In the genomic region with DNA sequence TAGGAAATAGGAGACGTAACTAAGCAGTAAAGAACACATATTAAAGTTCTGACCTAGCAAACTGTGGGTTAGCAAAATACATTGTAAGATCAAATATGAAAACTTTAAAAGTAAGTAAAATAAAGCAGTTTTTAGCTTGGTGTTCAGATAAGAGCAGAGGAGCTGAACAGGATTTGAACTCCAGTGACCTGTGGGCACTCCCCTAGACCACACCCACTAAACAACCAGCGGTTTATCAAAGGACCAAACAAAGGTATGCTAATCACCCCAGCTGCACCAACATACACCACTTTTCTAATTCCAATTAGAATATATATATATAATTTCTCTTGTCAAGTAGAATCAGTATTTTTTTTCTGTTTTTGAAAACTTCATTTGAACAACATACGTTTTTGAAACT, we compare ENCODE assay signal across 30 mouse cellular contexts. TPM values are rescaled to one million over a fixed set of nuclear protein-coding genes. Genes with fewer than 3 reads are reported as not detected.
DNase-seq lines count a peak whose midpoint lies in the region; ATAC-seq and TF ChIP-seq lines count a peak whose summit lies in the region.
"Had no signal": no experiment of that assay in that cellular context is flagged by ENCODE, and none has a peak within 500 bp of the region (broad histone marks: within the 10 kb centered on the region; RNA-seq: fewer than 3 reads in every experiment).

No protein-coding gene starts in this region.

- H3K4me2 ChIP-seq in liver, embryonic 14.5 days (ENCODE audit: low read depth) = no peak overlapping the region
- no peak overlapping the region for H3K4me2 ChIP-seq in liver, embryonic 12.5 days
- H3K4me2 ChIP-seq: forebrain, embryonic 13.5 days; heart, embryonic 12.5 days; heart, embryonic 15.5 days; hindbrain, embryonic 13.5 days had no signal

- ATAC-seq in liver, embryonic 14.5 days (ENCODE audit: insufficient read depth) = no peak
- ATAC-seq in liver, embryonic 12.5 days = no peak
- ATAC-seq in megakaryocyte-erythroid progenitor cell, adult 5-6 weeks (replicated peaks; ENCODE audit: low FRiP score, low TSS enrichment, poor library complexity, severe bottlenecking) = peak; percentile 57
- no peak for ATAC-seq in CD4-positive, CD25-positive, alpha-beta regulatory T cell, adult 4 months
- no peak for ATAC-seq in activated CD4-positive, CD25-positive, alpha-beta regulatory T cell, adult 4 months
- ATAC-seq: forebrain, embryonic 13.5 days; forebrain, embryonic 16.5 days; hindbrain, embryonic 16.5 days; Patski had no signal

- no peaks in the 10 kb centered on the region for H3K36me3 ChIP-seq in liver, embryonic 14.5 days (replicated peaks; ENCODE audit: control insufficient read depth, insufficient read depth, low read depth)
- H3K36me3 ChIP-seq in liver, embryonic 12.5 days = no peaks in the 10 kb centered on the region
- peaks cover 0 to 25% of the 10 kb centered on the region in 2 experiments; a peak in 2 of 4 replicates for H3K36me3 ChIP-seq in MEL (ENCODE audit: control insufficient read depth in 1 of 2, insufficient read depth in 2 of 2, low read length in 2 of 2)
- H3K36me3 ChIP-seq: forebrain, embryonic 10.5 days; heart, embryonic 12.5 days; heart, embryonic 15.5 days; hindbrain, embryonic 10.5 days; hindbrain, embryonic 13.5 days had no signal

- H3K4me3 ChIP-seq in liver, embryonic 14.5 days (ENCODE audit: insufficient read depth in 1 of 2, low read depth in 2 of 2, low read length in 2 of 2) = no peak overlapping the region
- H3K4me3 ChIP-seq in liver, embryonic 12.5 days = no peak overlapping the region
- no peak overlapping the region for H3K4me3 ChIP-seq in MEL (ENCODE audit: control insufficient read depth in 1 of 2, insufficient read depth in 1 of 2, low read depth in 2 of 2, low read length in 2 of 2)
- H3K4me3 ChIP-seq: forebrain, embryonic 10.5 days; forebrain, embryonic 13.5 days; gastrocnemius, adult 2 months; heart, embryonic 12.5 days; heart, embryonic 15.5 days; hindbrain, embryonic 10.5 days; hindbrain, embryonic 13.5 days had no signal

- H3K27ac ChIP-seq in liver, embryonic 14.5 days = no peak overlapping the region
- no peak overlapping the region for H3K27ac ChIP-seq in liver, embryonic 12.5 days
- H3K27ac ChIP-seq in MEL (ENCODE audit: control insufficient read depth, low read depth, low read length) = no peak overlapping the region
- H3K27ac ChIP-seq: forebrain, embryonic 10.5 days; forebrain, embryonic 13.5 days; gastrocnemius, adult 2 months; heart, embryonic 15.5 days; hindbrain, embryonic 10.5 days; hindbrain, embryonic 13.5 days had no signal

- TF ChIP-seq POLR2A in MEL (IDR thresholded peaks at IDR 0.05; ENCODE audit: control insufficient read depth in 1 of 2, insufficient read depth in 1 of 2, low read depth in 1 of 2, low read length in 2 of 2, poor library complexity in 1 of 2) = no peak

- no peak overlapping the region for H3K9ac ChIP-seq in liver, embryonic 14.5 days (replicated peaks)
- H3K9ac ChIP-seq in liver, embryonic 12.5 days = no peak overlapping the region
- H3K9ac ChIP-seq in MEL (ENCODE audit: control insufficient read depth, low read depth, low read length, poor library complexity, severe bottlenecking) = no peak overlapping the region
- H3K9ac ChIP-seq: forebrain, embryonic 13.5 days; heart, embryonic 12.5 days; heart, embryonic 15.5 days; hindbrain, embryonic 13.5 days had no signal

- TF ChIP-seq EP300 in liver, embryonic 14.5 days (IDR thresholded peaks at IDR 0.05; ENCODE audit: low read depth) = 0 out of 2 replicates have a peak, but pooled peaks have one; percentile 36
- peak in 1 of 2 experiments; percentile 65; a peak in 1 of 4 replicates for TF ChIP-seq EP300 in MEL (IDR thresholded peaks at IDR 0.05; ENCODE audit: low read depth in 1 of 2, low read length in 2 of 2)

- H3K27me3 ChIP-seq in liver, embryonic 14.5 days (ENCODE audit: control insufficient read depth, insufficient read depth, low read length) = no peaks in the 10 kb centered on the region
- no peaks in the 10 kb centered on the region for H3K27me3 ChIP-seq in liver, embryonic 12.5 days (replicated peaks)
- H3K27me3 ChIP-seq in MEL (ENCODE audit: control insufficient read depth in 1 of 2, insufficient read depth in 2 of 2, low read length in 2 of 2) = no peaks in the 10 kb centered on the region
- H3K27me3 ChIP-seq: forebrain, embryonic 13.5 days; heart, embryonic 12.5 days; heart, embryonic 15.5 days; hindbrain, embryonic 13.5 days; Patski had no signal

- H3K9me3 ChIP-seq in liver, embryonic 14.5 days (ENCODE audit: control insufficient read depth, low read length) = no peaks in the 10 kb centered on the region
- H3K9me3 ChIP-seq in liver, embryonic 12.5 days (replicated peaks) = no peaks in the 10 kb centered on the region
- no peaks in the 10 kb centered on the region for H3K9me3 ChIP-seq in MEL (replicated peaks; ENCODE audit: insufficient read depth, low read length)
- H3K9me3 ChIP-seq: forebrain, embryonic 10.5 days; forebrain, embryonic 13.5 days; heart, embryonic 12.5 days; heart, embryonic 15.5 days; hindbrain, embryonic 10.5 days; hindbrain, embryonic 13.5 days had no signal

- peaks cover 13% of the 10 kb centered on the region for H3K79me2 ChIP-seq in MEL (ENCODE audit: control insufficient read depth, insufficient read depth, low read length, poor library complexity)

- TF ChIP-seq RAD21 in MEL (IDR thresholded peaks at IDR 0.05; ENCODE audit: low read depth, low read length) = no peak

- no peak for TF ChIP-seq CTCF in liver, embryonic 14.5 days (IDR thresholded peaks at IDR 0.05; ENCODE audit: low read depth)
- no peak for TF ChIP-seq CTCF in MEL (IDR thresholded peaks at IDR 0.05 in 2 of 3, conservative IDR thresholded peaks at IDR 0.05 in 1 of 3; ENCODE audit: control insufficient read depth in 1 of 3, insufficient read depth in 1 of 3, low read depth in 2 of 3, low read length in 3 of 3, poor library complexity in 1 of 3, severe bottlenecking in 1 of 3)

- peaks cover 3 to 20% of the 10 kb centered on the region in 2 experiments for H3K4me1 ChIP-seq in liver, embryonic 14.5 days (replicated peaks; ENCODE audit: control insufficient read depth in 2 of 2, insufficient read depth in 2 of 2, low read length in 1 of 2)
- H3K4me1 ChIP-seq in liver, embryonic 12.5 days = peaks cover 63% of the 10 kb centered on the region
- peaks cover 19% of the 10 kb centered on the region in 2 experiments for H3K4me1 ChIP-seq in MEL (ENCODE audit: control insufficient read depth in 1 of 2, insufficient read depth in 2 of 2, low read length in 2 of 2)

- no peak for DNase-seq in liver, embryonic 14.5 days (ENCODE audit: low read depth in 3 of 3, low spot score in 3 of 3)
- peak; percentile 55 for DNase-seq in MEL (ENCODE audit: low read depth, low spot score)
- DNase-seq in right cerebral cortex, adult 2 months (ENCODE audit: low spot score in 2 of 2) = no peak
- DNase-seq: adrenal gland, adult 8-10 months; adrenal gland, postnatal 25 days; cerebellum, adult 18-20 months; cerebellum, adult 9-10 months; cerebellum, postnatal 14 days; gastrocnemius, adult 2 months; gastrocnemius, postnatal 14 days; heart, postnatal 10 days; heart, postnatal 36 days had no signal

- WGBS in liver, embryonic 14.5 days (ENCODE audit: insufficient replicate concordance) = 53% methylated on average over 3 of the region's 3 CpGs
- WGBS in liver, embryonic 12.5 days (ENCODE audit: insufficient replicate concordance) = 53% methylated on average over 3 of the region's 3 CpGs

TF ChIP-seq in MEL, 35 proteins besides CTCF, POLR2A, EP300 and RAD21:
- TF ChIP-seq CHD2 (IDR thresholded peaks at IDR 0.05; ENCODE audit: low read length) (no peak), RCOR1 (IDR thresholded peaks at IDR 0.05; ENCODE audit: low read depth, low read length) (peak; percentile 69; the same call in 1 of the 2 replicates), GATA1 (IDR thresholded peaks at IDR 0.05; ENCODE audit: low read depth, low read length) (peak; percentile 53), TBP (IDR thresholded peaks at IDR 0.05; ENCODE audit: low read depth, low read length) (no peak)

RNA-seq across cellular contexts. Expression of gene Ugcg, which starts 3.4 kb away (rescaled TPM):
- polyA plus RNA-seq in liver, embryonic 14.5 days (2012; rRNA removed) = 19.3 and 21.7 TPM in 2 replicates
- 7.5 and 9.9 TPM in 2 replicates for polyA plus RNA-seq in liver, embryonic 14.5 days (2014; fragmentation: Nextera tagmentation; extraction: Ambion mirVana)
- polyA plus RNA-seq in liver, embryonic 12.5 days (2016; fragmentation: Nextera tagmentation; extraction: Ambion mirVana) = 14.2 and 14.4 TPM in 2 replicates
- total RNA-seq in MEL (2012; rRNA removed) = 39.1 and 45.4 TPM in 2 replicates
- polyA plus RNA-seq in MEL (2012; ENCODE audit: insufficient read depth in 1 of 2, insufficient read length in 2 of 2, low read depth in 1 of 2, low replicate concordance in 2 of 2, missing spikeins in 1 of 2) = 10 to 100 TPM in 1 of 2 experiments, not detected in 1; 30.8 TPM
- total RNA-seq in megakaryocyte-erythroid progenitor cell, adult 5-6 weeks (2014; fragmentation: Nextera tagmentation) = 223 and 236 TPM in 2 replicates
- 225 and 282 TPM in 2 replicates for total RNA-seq in megakaryocyte-erythroid progenitor cell, adult 5-6 weeks (2017)
- polyA plus RNA-seq in CD4-positive, CD25-positive, alpha-beta regulatory T cell, adult 4 months (2017; shearing (Covaris generic)) = 10 to 100 TPM; 15.4 to 28.8 TPM
- polyA plus RNA-seq in activated CD4-positive, CD25-positive, alpha-beta regulatory T cell, adult 4 months (2017; shearing (Covaris generic)) = 10 to 100 TPM; 17.5 to 19.7 TPM

RNA-seq across cellular contexts. Expression of gene AI481877, which starts 46.9 kb away (rescaled TPM):
- not detected in 2 replicates for polyA plus RNA-seq in liver, embryonic 14.5 days (2012; rRNA removed)
- polyA plus RNA-seq in liver, embryonic 14.5 days (2014; fragmentation: Nextera tagmentation; extraction: Ambion mirVana) = not detected in 2 replicates
- not detected in 2 replicates for polyA plus RNA-seq in liver, embryonic 12.5 days (2016; fragmentation: Nextera tagmentation; extraction: Ambion mirVana)
- total RNA-seq in MEL (2012; rRNA removed) = not detected in 2 replicates
- under 1 TPM in 1 of 2 experiments, not detected in 1; 0.01 TPM for polyA plus RNA-seq in MEL (2012; ENCODE audit: insufficient read depth in 1 of 2, insufficient read length in 2 of 2, low read depth in 1 of 2, low replicate concordance in 2 of 2, missing spikeins in 1 of 2)
- not detected in 2 replicates for total RNA-seq in megakaryocyte-erythroid progenitor cell, adult 5-6 weeks (2014; fragmentation: Nextera tagmentation)
- total RNA-seq in megakaryocyte-erythroid progenitor cell, adult 5-6 weeks (2017) = not detected in 2 replicates
- polyA plus RNA-seq in CD4-positive, CD25-positive, alpha-beta regulatory T cell, adult 4 months (2017; shearing (Covaris generic)) = not detected
- not detected for polyA plus RNA-seq in activated CD4-positive, CD25-positive, alpha-beta regulatory T cell, adult 4 months (2017; shearing (Covaris generic))
- total RNA-seq: gastrocnemius, adult 2 months; gastrocnemius, postnatal 14 days; gastrocnemius, postnatal 4 days; heart, adult 8-10 months; heart, postnatal 10 days; heart, postnatal 36 days had no signal
- polyA plus RNA-seq: embryonic facial prominence, embryonic 11.5 days; embryonic facial prominence, embryonic 14.5 days; forebrain, embryonic 10.5 days; forebrain, embryonic 13.5 days; forebrain, embryonic 16.5 days; frontal cortex, adult 2 months; heart, embryonic 12.5 days; heart, embryonic 15.5 days; hindbrain, embryonic 10.5 days; hindbrain, embryonic 13.5 days had no signal
